Mouse (Mus musculus) embryonic facial prominence, embryonic 14.5 days (tissue): ENCODE measurements at regions not wholly inside any gene's neighbourhood (a gene's known extent, or its start where the extent isn't known, plus 50 kb on each side); places are given as distances from the start of the nearest gene placed in this dataset.

Experiments
- ATAC-seq: fragments of 200-750 bp; cut with Nextera tagmentation; 2 replicates; pipeline ENCODE4 v1.8.0; 2017; ENCODE audit warnings: low read depth, moderate number of reproducible peaks, moderate TSS enrichment
- DNase-seq: peaks from one replicate; pipeline ENCODE4 v3.0.0-alpha.2; 2015; ENCODE audit warnings: low spot score
- H3K27ac ChIP-seq: fragments of 300-500 bp; sonication (generic); replicated peaks from 2 replicates; pipeline ENCODE4 v1.5.1; 2014; ENCODE audit warnings: low read depth, mild to moderate bottlenecking, low read length, moderate library complexity
- H3K27me3 ChIP-seq: fragments of 300-500 bp; sonication (generic); replicated peaks from 2 replicates; pipeline ENCODE4 v1.6.1; 2014; ENCODE audit warnings: low read length; ENCODE audit not compliant: control insufficient read depth, insufficient read depth
- H3K36me3 ChIP-seq: fragments of 300-500 bp; sonication (generic); 2 replicates; pipeline ENCODE4 v1.6.1; 2014; ENCODE audit warnings: low read length, mixed read lengths; ENCODE audit not compliant: control insufficient read depth, insufficient read depth
- H3K4me1 ChIP-seq: fragments of 300-500 bp; sonication (generic); 2 replicates; pipeline ENCODE4 v1.6.1; 2014; ENCODE audit warnings: antibody characterized with exemption, low read length; ENCODE audit not compliant: control insufficient read depth, insufficient read depth
- H3K4me2 ChIP-seq: fragments of 300-500 bp; sonication (generic); 2 replicates; pipeline ENCODE4 v1.6.1; 2014; ENCODE audit warnings: low read depth, mild to moderate bottlenecking, low read length, moderate library complexity, mixed read lengths
- H3K4me3 ChIP-seq: fragments of 300-500 bp; sonication (generic); 2 replicates; pipeline ENCODE4 v1.5.1; 2014; ENCODE audit warnings: low read depth, mild to moderate bottlenecking, low read length
- H3K9ac ChIP-seq: fragments of 300-500 bp; sonication (generic); 2 replicates; pipeline ENCODE4 v1.6.1; 2014; ENCODE audit warnings: low read depth, mild to moderate bottlenecking, low read length, moderate library complexity, mixed read lengths
- H3K9me3 ChIP-seq: fragments of 300-500 bp; sonication (generic); 2 replicates; pipeline ENCODE4 v1.6.1; 2016; ENCODE audit warnings: low read length; ENCODE audit not compliant: control insufficient read depth
- WGBS: fragments of 180-500 bp; shearing (Covaris S2); extraction: QIAGEN DNeasy Blood & Tissue Kit; methylation state at CpG from one replicate; pipeline ENCODE4 v1.1.7; 2014; 5-methylcytosine and 5-hydroxymethylcytosine counted together

DNA sequence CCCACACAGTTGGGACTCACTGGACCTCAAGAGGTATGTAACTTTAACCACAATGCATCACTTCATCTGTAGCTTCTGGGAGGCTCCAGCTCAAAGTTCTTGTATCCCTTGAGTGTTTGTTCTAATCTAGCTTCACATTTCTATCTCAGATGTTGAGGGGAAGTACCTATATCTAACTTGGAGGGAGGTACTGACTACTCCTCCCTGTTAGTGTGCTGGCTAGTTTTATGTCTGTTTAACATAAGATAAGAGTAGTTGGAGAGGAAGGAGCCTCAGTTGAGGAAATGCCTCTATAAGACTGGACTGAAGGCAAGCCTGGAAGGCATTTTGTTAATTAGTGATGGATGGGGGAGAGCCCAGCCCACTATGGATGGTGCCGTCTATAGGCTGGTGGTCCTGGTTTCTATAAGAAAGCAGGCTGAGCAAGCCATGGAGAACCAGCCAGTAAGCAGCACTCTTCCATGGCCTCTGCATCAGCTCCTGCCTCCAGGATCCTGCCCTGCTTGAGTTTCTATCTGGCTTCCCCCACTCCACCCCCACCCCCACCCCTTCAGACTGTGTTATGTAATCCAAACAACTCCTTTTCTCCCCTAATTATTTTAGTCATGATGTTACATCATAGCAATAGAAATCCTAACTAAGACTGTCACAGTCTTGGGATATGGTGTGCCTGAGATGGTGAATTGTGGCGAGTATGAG lies 135.7 kb upstream of the 4930535I16Rik start:
- DNase-seq, result no peak
- Histone ChIP-seq H3K27me3 (no peaks in the 10 kb centered on the region), H3K9ac (no peak overlapping the region), H3K36me3 (no peaks in the 10 kb centered on the region), H3K4me2 (no peak overlapping the region), H3K4me3 (no peak overlapping the region), H3K27ac (no peak overlapping the region), H3K4me1 (no peaks in the 10 kb centered on the region), H3K9me3 (no peaks in the 10 kb centered on the region)
- ATAC-seq, result no peak
- 72% methylated on average over 2 of the region's 2 CpGs for WGBS

DNA sequence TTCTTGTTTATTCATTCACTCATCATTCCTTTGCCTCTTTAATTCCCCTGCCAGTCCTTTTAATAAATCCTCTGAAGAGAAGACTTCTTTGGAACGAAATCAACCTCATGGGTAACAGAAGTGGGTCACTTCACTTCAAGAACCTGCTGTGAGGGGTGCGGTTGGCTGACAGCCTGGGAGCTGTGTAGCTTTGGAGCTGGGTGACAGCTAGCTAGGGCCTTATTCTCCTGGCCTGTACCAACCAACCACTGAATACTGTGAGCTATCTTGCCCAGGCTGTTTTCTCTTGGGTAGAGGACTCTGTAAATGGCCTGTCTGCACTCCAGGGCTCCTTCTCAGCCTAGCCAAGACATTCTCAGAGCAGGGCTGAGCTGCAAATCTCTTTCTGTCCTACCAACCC lies 134.6 kb upstream of the 4930535I16Rik start:
- no peak overlapping the region for H3K4me3 ChIP-seq
- WGBS, result 75% methylated on average over 2 of the region's 2 CpGs
- ATAC-seq, result no peak

DNA sequence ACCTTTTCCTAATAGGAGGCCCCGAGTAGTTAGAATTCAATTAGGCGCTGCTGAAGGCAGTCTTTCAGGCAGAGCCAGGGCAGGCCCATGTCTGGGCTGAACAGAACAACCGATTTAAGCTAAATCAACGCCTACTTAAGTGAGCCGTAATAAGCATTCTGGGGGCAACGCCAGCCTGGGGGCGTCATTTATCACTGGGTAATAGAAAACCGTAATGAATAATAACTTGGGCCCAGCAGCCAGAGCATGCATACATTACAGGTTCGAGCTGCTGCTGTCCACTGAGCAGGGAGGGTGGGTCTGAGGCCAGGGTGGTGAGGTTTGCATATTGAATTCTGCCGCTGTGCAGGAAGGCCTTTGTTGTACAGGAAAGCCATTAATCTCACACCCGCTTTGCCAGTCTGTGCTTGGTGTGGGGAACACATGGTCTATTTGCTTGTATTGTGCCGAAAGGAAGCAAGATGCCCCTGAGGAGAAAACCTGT lies 130.6 kb upstream of the 4930535I16Rik start:
- no peak overlapping the region for H3K9ac ChIP-seq
- DNase-seq (peak; percentile 22), ATAC-seq (peak; percentile 62)
- no peak overlapping the region for H3K4me2 ChIP-seq
- no peak overlapping the region for H3K27ac ChIP-seq
- no peaks in the 10 kb centered on the region for H3K9me3 ChIP-seq
- WGBS, result 52% methylated on average over 12 of the region's 12 CpGs
- no peaks in the 10 kb centered on the region for H3K36me3 ChIP-seq
- no peaks in the 10 kb centered on the region for H3K4me1 ChIP-seq
- H3K4me3 ChIP-seq, result no peak overlapping the region
- no peaks in the 10 kb centered on the region for H3K27me3 ChIP-seq

More for the DNA sequence above, 134.6 kb upstream of the 4930535I16Rik start:
- H3K27me3 ChIP-seq, result no peaks in the 10 kb centered on the region
- H3K4me1 ChIP-seq, result no peaks in the 10 kb centered on the region
- no peak overlapping the region for H3K4me2 ChIP-seq
- no peak overlapping the region for H3K9ac ChIP-seq
- no peaks in the 10 kb centered on the region for H3K36me3 ChIP-seq
- DNase-seq, result no peak
- no peaks in the 10 kb centered on the region for H3K9me3 ChIP-seq
- no peak overlapping the region for H3K27ac ChIP-seq

DNA sequence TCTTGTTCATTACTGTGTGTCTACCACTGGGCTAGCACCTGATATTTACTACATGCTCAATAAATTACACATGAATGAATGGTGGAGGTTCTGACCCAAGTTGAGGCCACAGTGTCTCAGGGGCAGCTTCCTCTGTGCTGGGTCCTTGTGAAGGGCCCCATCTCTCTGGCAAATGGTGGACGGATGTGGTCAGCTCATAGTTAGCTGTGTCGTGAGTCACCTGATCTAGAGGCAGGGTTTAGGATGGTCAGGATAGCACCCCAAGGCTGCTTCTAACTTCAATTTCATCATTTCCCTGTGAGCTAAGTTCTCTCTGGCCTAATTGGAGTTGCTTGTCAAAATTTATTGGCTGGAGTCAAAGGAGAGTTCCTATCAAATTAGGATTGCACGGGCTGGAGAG lies 130.1 kb upstream of the 4930535I16Rik start:
- H3K4me3 ChIP-seq, result no peak overlapping the region
- H3K9ac ChIP-seq, result no peak overlapping the region
- no peak overlapping the region for H3K4me2 ChIP-seq
- no peak overlapping the region for H3K27ac ChIP-seq
- ATAC-seq (no peak; the same call in 1 of the 2 replicates), DNase-seq (no peak)
- H3K9me3 ChIP-seq, result peaks cover 2% of the 10 kb centered on the region; the same call in 1 of the 2 replicates
- WGBS, result 56% methylated on average over 3 of the region's 3 CpGs
- H3K36me3 ChIP-seq, result no peaks in the 10 kb centered on the region
- no peaks in the 10 kb centered on the region for H3K4me1 ChIP-seq
- H3K27me3 ChIP-seq, result no peaks in the 10 kb centered on the region

DNA sequence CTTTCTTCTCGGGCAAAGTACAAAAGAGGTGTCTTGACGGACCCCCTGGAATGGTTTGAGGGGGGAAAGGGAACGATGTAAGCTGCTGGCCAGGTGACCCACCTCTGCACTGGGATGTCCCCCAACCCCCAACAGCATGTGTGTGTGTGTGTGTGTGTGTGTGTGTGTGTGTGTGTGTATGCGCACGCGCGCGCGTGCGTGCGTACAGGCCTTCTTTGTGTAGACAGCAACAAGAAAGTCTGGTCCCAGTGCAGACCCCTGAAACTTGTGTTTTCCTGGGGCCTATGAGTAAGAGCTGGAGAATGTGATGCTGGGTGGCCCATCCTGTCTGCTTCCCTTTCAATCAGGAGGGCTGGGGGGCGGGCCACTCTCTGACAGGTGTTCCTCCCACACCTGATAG lies 118.7 kb upstream of the 4930535I16Rik start:
- DNase-seq, result no peak
- 61% methylated on average over 12 of the region's 12 CpGs for WGBS
- H3K9ac ChIP-seq, result no peak overlapping the region

DNA sequence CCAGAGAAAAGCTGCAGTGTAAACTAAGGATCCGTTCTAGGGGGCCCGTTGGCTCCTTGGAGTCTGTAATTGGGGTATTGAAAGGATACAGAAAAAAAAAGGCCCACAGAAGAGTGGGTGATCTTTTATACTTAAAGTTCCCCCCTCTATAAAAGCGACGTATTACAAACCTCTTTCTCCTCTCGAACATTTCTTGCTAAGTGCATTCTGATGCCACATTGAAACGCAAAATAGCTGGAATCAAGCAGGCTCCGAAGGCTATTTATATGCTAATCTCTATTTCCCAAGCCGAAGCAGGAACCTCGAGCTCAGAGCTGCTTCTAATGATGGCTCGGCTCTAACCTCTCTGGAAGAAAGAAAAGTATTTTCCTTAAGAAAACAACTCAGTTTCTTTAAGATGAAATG lies 117.8 kb upstream of the 4930535I16Rik start:
- H3K4me3 ChIP-seq, result no peak overlapping the region
- WGBS, result 8% methylated on average over 10 of the region's 10 CpGs
- no peak for ATAC-seq
- peak; percentile 28 for DNase-seq
- no peak overlapping the region for H3K9ac ChIP-seq
- no peaks in the 10 kb centered on the region for H3K4me1 ChIP-seq
- H3K36me3 ChIP-seq, result no peaks in the 10 kb centered on the region
- no peaks in the 10 kb centered on the region for H3K9me3 ChIP-seq
- no peak overlapping the region for H3K27ac ChIP-seq
- H3K27me3 ChIP-seq, result no peaks in the 10 kb centered on the region; the same call in 1 of the 2 replicates
- H3K4me2 ChIP-seq, result no peak overlapping the region

More for the DNA sequence above, 118.7 kb upstream of the 4930535I16Rik start:
- Histone ChIP-seq H3K4me3 (no peak overlapping the region), H3K36me3 (no peaks in the 10 kb centered on the region), H3K9me3 (no peaks in the 10 kb centered on the region), H3K27ac (no peak overlapping the region), H3K27me3 (no peaks in the 10 kb centered on the region; the same call in 1 of the 2 replicates), H3K4me1 (no peaks in the 10 kb centered on the region), H3K4me2 (no peak overlapping the region)
- no peak for ATAC-seq

DNA sequence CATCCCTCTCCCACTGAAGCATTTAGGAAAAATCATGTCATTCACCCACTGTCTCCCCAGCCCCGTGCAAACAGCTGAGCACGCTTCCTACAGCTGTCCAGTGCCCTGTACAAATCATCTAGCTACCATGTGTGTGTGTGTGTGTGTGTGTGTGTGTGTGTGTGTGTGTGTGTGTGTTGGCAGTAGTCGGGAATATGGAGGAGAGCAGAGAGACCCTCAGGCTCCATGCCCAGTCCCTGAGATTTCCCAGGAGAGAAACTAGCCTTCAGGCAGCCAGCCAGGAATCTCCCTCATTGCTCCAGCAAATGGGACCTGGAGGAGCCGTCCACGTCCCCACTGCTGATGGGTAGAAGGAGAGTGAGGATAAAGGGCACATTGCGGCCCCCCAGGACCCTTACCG lies 117.4 kb upstream of the 4930535I16Rik start:
- no peaks in the 10 kb centered on the region for H3K9me3 ChIP-seq
- H3K4me1 ChIP-seq, result no peaks in the 10 kb centered on the region
- H3K4me3 ChIP-seq, result no peak overlapping the region
- peak; percentile 41; the same call in 1 of the 2 replicates for ATAC-seq
- H3K36me3 ChIP-seq, result no peaks in the 10 kb centered on the region
- whole genome bisulfite sequencing, result 31% methylated on average over 6 of the region's 7 CpGs
- DNase-seq, result peak; percentile 41
- no peak overlapping the region for H3K9ac ChIP-seq
- H3K27ac ChIP-seq, result no peak overlapping the region
- no peak overlapping the region for H3K4me2 ChIP-seq
- no peaks in the 10 kb centered on the region; the same call in 1 of the 2 replicates for H3K27me3 ChIP-seq

DNA sequence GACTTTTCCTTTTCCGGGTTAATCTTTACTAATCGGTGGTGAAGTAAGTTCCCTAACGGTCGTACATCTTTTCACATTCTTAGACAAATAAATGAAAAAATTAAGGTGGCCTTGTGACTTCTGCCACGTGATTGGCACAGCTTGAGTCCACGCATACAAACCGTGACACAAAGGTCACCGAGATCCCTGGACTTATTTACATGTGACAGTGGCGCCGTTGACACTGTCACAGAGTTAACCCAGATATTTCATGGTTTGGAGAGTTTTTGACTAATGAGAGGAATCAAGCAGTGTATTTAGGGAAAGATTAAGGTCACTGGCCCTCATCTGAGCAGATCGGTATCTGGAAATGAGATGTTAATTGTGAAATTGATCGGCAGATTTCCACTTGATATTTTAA lies 110.2 kb upstream of the 4930535I16Rik start:
- ATAC-seq (no peak), DNase-seq (no peak)
- Histone ChIP-seq H3K27ac (no peak overlapping the region), H3K9ac (no peak overlapping the region), H3K36me3 (no peaks in the 10 kb centered on the region), H3K4me2 (no peak overlapping the region), H3K27me3 (no peaks in the 10 kb centered on the region), H3K9me3 (no peaks in the 10 kb centered on the region), H3K4me1 (no peaks in the 10 kb centered on the region), H3K4me3 (no peak overlapping the region)
- 86% methylated on average over 12 of the region's 12 CpGs for WGBS

DNA sequence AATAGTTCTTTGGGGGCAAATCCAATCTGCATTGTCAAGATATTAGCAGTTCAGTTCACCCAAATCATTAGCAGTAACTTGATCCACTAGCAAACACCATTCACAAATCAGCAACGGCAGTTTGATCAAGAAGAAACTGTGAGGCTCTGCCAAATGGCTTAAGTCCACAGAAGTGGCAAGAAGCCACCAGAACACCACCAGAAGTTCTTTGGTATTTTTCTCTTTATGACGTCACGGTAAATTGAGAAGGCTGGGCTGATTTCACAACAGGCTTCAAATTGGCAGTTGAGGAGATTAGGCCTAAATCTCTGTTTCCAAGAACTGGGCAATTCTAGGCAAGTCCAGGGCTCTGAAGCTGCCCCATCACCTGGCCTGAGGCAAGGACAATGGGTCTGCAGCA lies 98.6 kb upstream of the 4930535I16Rik start:
- Histone ChIP-seq H3K4me3 (no peak overlapping the region), H3K4me2 (no peak overlapping the region), H3K9ac (no peak overlapping the region), H3K4me1 (no peaks in the 10 kb centered on the region), H3K9me3 (no peaks in the 10 kb centered on the region), H3K27ac (no peak overlapping the region), H3K27me3 (no peaks in the 10 kb centered on the region), H3K36me3 (no peaks in the 10 kb centered on the region)
- no peak for ATAC-seq
- peak; percentile 48 for DNase-seq
- 53% methylated on average over 3 of the region's 3 CpGs for WGBS
